11 mouse cellular contexts compared by ENCODE assay signal in the genomic region with DNA sequence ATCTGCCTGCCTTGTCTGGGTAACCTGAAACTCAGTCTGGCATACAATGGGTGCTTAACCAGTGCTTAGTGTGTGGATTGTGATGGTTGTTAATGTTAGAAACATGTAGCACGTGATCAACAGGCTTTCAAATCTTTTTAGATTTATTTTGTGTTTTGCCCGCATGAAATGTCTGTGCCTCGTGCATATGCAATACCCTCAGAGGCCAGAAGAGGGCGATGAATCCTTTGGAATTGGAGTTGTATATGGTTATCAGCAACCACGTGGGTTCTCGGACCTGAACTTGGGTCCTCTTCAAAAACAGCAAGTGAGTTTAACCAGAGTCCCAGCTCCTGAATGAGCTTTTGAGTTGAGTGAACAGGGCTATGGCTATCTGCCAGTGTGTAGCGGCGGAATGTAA.
DNase-seq lines count a peak whose midpoint lies in the region; ATAC-seq and TF ChIP-seq lines count a peak whose summit lies in the region.
"Had no signal": no experiment of that assay in that cellular context is flagged by ENCODE, and none has a peak within 500 bp of the region (broad histone marks: within the 10 kb centered on the region; RNA-seq: fewer than 3 reads in every experiment).

No protein-coding gene starts in this region.

- no peak for TF ChIP-seq POLR2A in kidney, adult 2 months (IDR thresholded peaks at IDR 0.05; ENCODE audit: low read depth, low read length)

- no peak overlapping the region for H3K9ac ChIP-seq in embryonic facial prominence, embryonic 11.5 days (replicated peaks; ENCODE audit: low read length)
- H3K9ac ChIP-seq: limb, embryonic 13.5 days; stomach, embryonic 15.5 days had no signal

- no peak overlapping the region for H3K27ac ChIP-seq in kidney, adult 2 months (ENCODE audit: insufficient read depth, low read depth, low read length)
- H3K27ac ChIP-seq in embryonic facial prominence, embryonic 11.5 days (replicated peaks; ENCODE audit: low read depth, low read length), result no peak overlapping the region
- H3K27ac ChIP-seq: limb, embryonic 13.5 days; stomach, embryonic 15.5 days had no signal

- no peaks in the 10 kb centered on the region for H3K27me3 ChIP-seq in kidney, adult 2 months (replicated peaks; ENCODE audit: control insufficient read depth, insufficient read depth, low read length)
- H3K27me3 ChIP-seq in embryonic facial prominence, embryonic 11.5 days (ENCODE audit: control insufficient read depth, insufficient read depth, low read length), result no peaks in the 10 kb centered on the region
- H3K27me3 ChIP-seq: limb, embryonic 13.5 days; stomach, embryonic 15.5 days had no signal

- no peak for ATAC-seq in embryonic facial prominence, embryonic 11.5 days (replicated peaks; ENCODE audit: insufficient number of reproducible peaks, low FRiP score, low TSS enrichment, low read depth)

- no peak overlapping the region for H3K4me2 ChIP-seq in embryonic facial prominence, embryonic 11.5 days (ENCODE audit: low read depth, low read length)
- H3K4me2 ChIP-seq: limb, embryonic 13.5 days; stomach, embryonic 15.5 days had no signal

- H3K4me3 ChIP-seq in kidney, adult 2 months (ENCODE audit: insufficient read depth, low read depth, low read length), result no peak overlapping the region
- no peak overlapping the region for H3K4me3 ChIP-seq in embryonic facial prominence, embryonic 11.5 days (ENCODE audit: low read depth, low read length)
- H3K4me3 ChIP-seq: limb, embryonic 13.5 days; stomach, embryonic 15.5 days had no signal

- intact Hi-C loops in gastrocnemius, postnatal 36 days (cut with DNase I), result no loop called here

- DNase-seq in kidney, adult 2 months, result no peak
- no peak for DNase-seq in kidney, adult 18-20 months
- peak; percentile 15 for DNase-seq in 3T3-L1 (ENCODE audit: low read depth, low spot score)
- peak; percentile 3 to 19 for DNase-seq in B cell, adult 2 months
- peak; percentile 35 for DNase-seq in embryonic facial prominence, embryonic 11.5 days (ENCODE audit: low spot score)
- no peak for DNase-seq in urinary bladder, postnatal 36 days (ENCODE audit: low spot score in 2 of 2)
- no peak for DNase-seq in gastrocnemius, postnatal 36 days
- no peak for DNase-seq in urinary bladder, postnatal 14 days (ENCODE audit: low spot score)
- DNase-seq: heart, postnatal 36 days had no signal

- no peaks in the 10 kb centered on the region for H3K36me3 ChIP-seq in kidney, adult 2 months (ENCODE audit: control insufficient read depth, insufficient read depth, low read length)
- H3K36me3 ChIP-seq in embryonic facial prominence, embryonic 11.5 days (replicated peaks; ENCODE audit: control insufficient read depth, insufficient read depth, low read depth, low read length), result no peaks in the 10 kb centered on the region
- H3K36me3 ChIP-seq: limb, embryonic 13.5 days; stomach, embryonic 15.5 days had no signal

- H3K4me1 ChIP-seq in kidney, adult 2 months (ENCODE audit: control insufficient read depth, insufficient read depth, low read length), result no peaks in the 10 kb centered on the region
- H3K4me1 ChIP-seq in embryonic facial prominence, embryonic 11.5 days (ENCODE audit: control insufficient read depth, insufficient read depth, low read length), result no peaks in the 10 kb centered on the region
- H3K4me1 ChIP-seq: limb, embryonic 13.5 days; stomach, embryonic 15.5 days had no signal

- TF ChIP-seq CTCF in kidney, adult 2 months (conservative IDR thresholded peaks at IDR 0.05; ENCODE audit: insufficient read depth, insufficient read length, low read depth, low read length), result peak; percentile 37

- 70% methylated on average over 8 of the region's 8 CpGs for WGBS in kidney, adult 2 months
- WGBS in embryonic facial prominence, embryonic 11.5 days, result 65% methylated on average over 8 of the region's 8 CpGs

- H3K9me3 ChIP-seq in embryonic facial prominence, embryonic 11.5 days (replicated peaks; ENCODE audit: control insufficient read depth, low read length), result no peaks in the 10 kb centered on the region
- H3K9me3 ChIP-seq: limb, embryonic 13.5 days; stomach, embryonic 15.5 days had no signal

Comparison
In these comparisons a context has a peak if more than half of its experiments do, and no peak if none do; other contexts are left out.
1. DNase-seq: peak in 3T3-L1 (single experiment), B cell, adult 2 months (2 of 2) and embryonic facial prominence, embryonic 11.5 days (single experiment); none in kidney, adult 2 months (single experiment), kidney, adult 18-20 months (single experiment), urinary bladder, postnatal 36 days (0 of 2), gastrocnemius, postnatal 36 days (0 of 2) and urinary bladder, postnatal 14 days (single experiment).